Mouse (Mus musculus): ENCODE measurements around the gene Samhd1.

The Samhd1 gene

GRCm38 (mm10) chr2:157054297-157054696 is 80.8 kb downstream of the Samhd1 start:
- in situ Hi-C loops (cut with MseI, MboI): no loop called here

GRCm38 (mm10) chr2:157053787-157054186 is 81.3 kb downstream of the Samhd1 start:
- in situ Hi-C loops (cut with MseI, MboI): no loop called here

GRCm38 (mm10) chr2:157053124-157053523 is 81.9 kb downstream of the Samhd1 start:
- in situ Hi-C loops (cut with MseI, MboI): no loop called here

- in situ Hi-C loops (cut with MseI, MboI): no loop called here
Observed at GRCm38 (mm10) chr2:157052448-157052847, 82.6 kb downstream of the Samhd1 start.

- in situ Hi-C loops (cut with MseI, MboI): loop anchor here in 1 of 2 experiments (5.0 kb wide), 1 partner anchor 42 kb away; no protein-coding TSS in a partner anchor
Observed at GRCm38 (mm10) chr2:157049831-157050243, 85.2 kb downstream of the Samhd1 start.

- in situ Hi-C loops (cut with MseI, MboI): loop anchor here in 1 of 2 experiments (5.0 kb wide), 1 partner anchor 44 kb away; no protein-coding TSS in a partner anchor
Observed at GRCm38 (mm10) chr2:157048395-157049181, 86.5 kb downstream of the Samhd1 start.

All from mouse trophoblast stem cell (cell line).